8 mouse cellular contexts compared by ENCODE assay signal in genomic region chr13:114930996-114931649, GRCm38 (mm10). TPM values are rescaled to one million over a fixed set of nuclear protein-coding genes. Genes with fewer than 3 reads are reported as not detected.
DNase-seq lines count a peak whose midpoint lies in the region; ATAC-seq lines count a peak whose summit lies in the region.

No protein-coding gene starts in this region.

- H3K4me3 ChIP-seq in forebrain, embryonic 13.5 days = peak overlapping the region; percentile 41
- peak overlapping the region; percentile 40 for H3K4me3 ChIP-seq in intestine, embryonic 14.5 days (ENCODE audit: low read depth, low read length)
- H3K4me3 ChIP-seq in megakaryocyte, embryonic 14.5 days (replicated peaks) = peak overlapping the region; percentile 96

- H3K4me2 ChIP-seq in forebrain, embryonic 13.5 days = peak overlapping the region; percentile 80
- peak overlapping the region; percentile 77 for H3K4me2 ChIP-seq in intestine, embryonic 14.5 days (ENCODE audit: low read length)

- ATAC-seq in forebrain, embryonic 13.5 days = peak; percentile 64
- ATAC-seq in intestine, embryonic 14.5 days (replicated peaks; ENCODE audit: low FRiP score, low TSS enrichment, low read depth) = peak; percentile 66; the same call in 1 of the 2 replicates

- peak overlapping the region; percentile 58 for H3K9ac ChIP-seq in forebrain, embryonic 13.5 days
- peak overlapping the region; percentile 44 for H3K9ac ChIP-seq in intestine, embryonic 14.5 days (ENCODE audit: low read length)

- peaks cover 16% of the 10 kb centered on the region for H3K4me1 ChIP-seq in forebrain, embryonic 13.5 days
- H3K4me1 ChIP-seq in intestine, embryonic 14.5 days (replicated peaks; ENCODE audit: control insufficient read depth, insufficient read depth, low read length) = 0 out of 2 replicates have a peak, but pooled peaks cover 7% of the 10 kb centered on the region
- H3K4me1 ChIP-seq in megakaryocyte, embryonic 14.5 days = peaks cover 61% of the 10 kb centered on the region

- DNase-seq in kidney, postnatal 10 days = peak; percentile 26
- DNase-seq in kidney, adult 8-10 months = no peak
- peak; percentile 10 for DNase-seq in adrenal gland, postnatal 25 days
- DNase-seq in intestine, embryonic 14.5 days (ENCODE audit: low spot score) = peak; percentile 73
- peak; percentile 12 for DNase-seq in right cerebral cortex, postnatal 4 days
- DNase-seq in spleen, postnatal 14 days (ENCODE audit: low spot score in 2 of 2) = no peak

- H3K27me3 ChIP-seq in forebrain, embryonic 13.5 days = peaks cover 7% of the 10 kb centered on the region; the same call in 1 of the 2 replicates
- H3K27me3 ChIP-seq in intestine, embryonic 14.5 days (replicated peaks; ENCODE audit: control insufficient read depth, insufficient read depth, low read length) = no peaks in the 10 kb centered on the region
- peaks cover 2% of the 10 kb centered on the region for H3K27me3 ChIP-seq in megakaryocyte, embryonic 14.5 days (replicated peaks)

- H3K36me3 ChIP-seq in forebrain, embryonic 13.5 days (ENCODE audit: poor library complexity, severe bottlenecking) = no peaks in the 10 kb centered on the region
- H3K36me3 ChIP-seq in intestine, embryonic 14.5 days (ENCODE audit: control insufficient read depth, insufficient read depth, low read length) = no peaks in the 10 kb centered on the region
- peaks cover 14% of the 10 kb centered on the region for H3K36me3 ChIP-seq in megakaryocyte, embryonic 14.5 days (replicated peaks; ENCODE audit: low read length)

- no peak overlapping the region for H3K27ac ChIP-seq in forebrain, embryonic 13.5 days
- H3K27ac ChIP-seq in intestine, embryonic 14.5 days (ENCODE audit: low read depth) = peak overlapping the region; percentile 22; the same call in 1 of the 2 replicates

- H3K9me3 ChIP-seq in forebrain, embryonic 13.5 days (replicated peaks) = no peaks in the 10 kb centered on the region
- H3K9me3 ChIP-seq in intestine, embryonic 14.5 days (ENCODE audit: control insufficient read depth, low read length) = no peaks in the 10 kb centered on the region
- no peaks in the 10 kb centered on the region for H3K9me3 ChIP-seq in megakaryocyte, embryonic 14.5 days

- WGBS in forebrain, embryonic 13.5 days = 1% methylated on average over 10 of the region's 10 CpGs
- under 1% methylated on average over 10 of the region's 10 CpGs for WGBS in intestine, embryonic 14.5 days

RNA-seq across cellular contexts. Expression of gene Itga2, which starts 0.8 kb away (rescaled TPM):
- 1.6 and 2.0 TPM in 2 replicates for total RNA-seq in adrenal gland, postnatal 25 days (2021)
- 1.6 and 1.7 TPM in 2 replicates for polyA plus RNA-seq in forebrain, embryonic 13.5 days (2015; fragmentation: Nextera tagmentation; extraction: Ambion mirVana)
- polyA plus RNA-seq in intestine, embryonic 14.5 days (2014; fragmentation: Nextera tagmentation; extraction: Ambion mirVana) = 5.8 and 9.0 TPM in 2 replicates
- polyA plus RNA-seq in megakaryocyte, embryonic 14.5 days (2012; ENCODE audit: insufficient read depth, low replicate concordance) = 0.34 TPM in 1 of 2 replicates, not detected in the other

Comparison
In these comparisons a context has a peak if more than half of its experiments do, and no peak if none do; other contexts are left out.
1. DNase-seq: peak in kidney, postnatal 10 days (single experiment), adrenal gland, postnatal 25 days (single experiment), intestine, embryonic 14.5 days (single experiment) and right cerebral cortex, postnatal 4 days (single experiment); none in kidney, adult 8-10 months (0 of 2) and spleen, postnatal 14 days (0 of 2).
2. H3K4me3 ChIP-seq: peak in every context shown above with its lines; median percentile 96 in megakaryocyte, embryonic 14.5 days; 41 in forebrain, embryonic 13.5 days; 40 in intestine, embryonic 14.5 days.